Mouse (Mus musculus) liver, embryonic 15.5 days (tissue): ENCODE results near the gene Cdk15. TPM values are rescaled to one million over a fixed set of nuclear protein-coding genes. Genes with fewer than 3 reads are reported as not detected.

Experiments used
- ATAC-seq: fragments of 200-750 bp; cut with Nextera tagmentation; 2 replicates; pipeline ENCODE4 v1.8.0; 2017; ENCODE audit warnings: moderate number of reproducible peaks, mild to moderate bottlenecking, moderate library complexity; ENCODE audit not compliant: insufficient read depth
- H3K27ac ChIP-seq: fragments of 300-500 bp; sonication (generic); replicated peaks from 2 replicates; pipeline ENCODE4 v1.5.1; 2015; ENCODE audit warnings: mild to moderate bottlenecking, inconsistent platforms
- H3K27me3 ChIP-seq: fragments of 300-500 bp; sonication (generic); 2 replicates; pipeline ENCODE4 v1.6.1; 2015; ENCODE audit warnings: mild to moderate bottlenecking, inconsistent platforms
- H3K36me3 ChIP-seq: fragments of 300-500 bp; sonication (generic); replicated peaks from 2 replicates; pipeline ENCODE4 v1.6.1; 2015; ENCODE audit warnings: moderate library complexity, mild to moderate bottlenecking, inconsistent platforms
- H3K4me1 ChIP-seq: fragments of 300-500 bp; sonication (generic); replicated peaks from 2 replicates; pipeline ENCODE4 v1.6.1; 2015; ENCODE audit warnings: inconsistent platforms
- H3K4me2 ChIP-seq: fragments of 300-500 bp; sonication (generic); 2 replicates; pipeline ENCODE4 v1.6.1; 2015; ENCODE audit warnings: moderate library complexity, mild to moderate bottlenecking, inconsistent platforms
- H3K4me3 ChIP-seq: fragments of 300-500 bp; sonication (generic); replicated peaks from 2 replicates; pipeline ENCODE4 v1.5.1; 2015; ENCODE audit warnings: mild to moderate bottlenecking, inconsistent platforms
- H3K9ac ChIP-seq: fragments of 300-500 bp; sonication (generic); 2 replicates; pipeline ENCODE4 v1.6.1; 2015; ENCODE audit warnings: moderate library complexity, mild to moderate bottlenecking, inconsistent platforms
- H3K9me3 ChIP-seq: fragments of 300-500 bp; sonication (generic); replicated peaks from 2 replicates; pipeline ENCODE4 v1.6.1; 2016; ENCODE audit warnings: inconsistent platforms
- WGBS: fragments of 180-500 bp; shearing (Covaris S2); methylation state at CpG from one replicate; pipeline ENCODE4 v1.1.7; 2015; ENCODE audit warnings: mixed read lengths; ENCODE audit not compliant: insufficient replicate concordance; 5-methylcytosine and 5-hydroxymethylcytosine counted together
- polyA plus RNA-seq: library from polyadenylated mRNA; unstranded; fragments of >200 nt; fragmentation: Nextera tagmentation; extraction: Ambion mirVana; gene quantifications from 2 replicates; pipeline ENCODE4 v1.2.1, GENCODE M21; 2015

The Cdk15 gene
- polyA plus RNA-seq = not detected in 2 replicates

DNA sequence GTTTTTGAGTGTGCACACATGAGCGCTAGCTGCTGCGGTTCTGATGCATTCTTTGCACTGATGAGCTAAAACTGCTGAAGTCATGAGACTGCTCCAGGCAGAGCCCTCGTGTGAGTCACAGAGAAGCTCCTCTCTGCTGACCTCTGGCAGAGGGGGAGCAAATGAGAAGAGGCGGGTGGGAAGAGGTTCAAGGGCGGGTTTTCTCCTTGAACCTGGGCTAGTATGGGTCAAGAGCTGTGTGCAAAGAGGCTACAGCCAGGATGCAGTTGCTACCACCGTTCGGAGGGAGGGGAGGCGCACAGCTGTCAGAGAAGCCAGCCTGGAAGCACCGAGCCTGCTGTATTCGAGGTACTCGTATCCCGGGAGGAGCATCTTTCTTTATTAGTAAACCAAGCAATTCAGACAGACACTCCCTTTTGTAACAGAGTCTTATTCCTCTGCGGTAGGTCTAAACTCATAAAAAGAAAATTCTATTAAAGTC is at the start of gene Cdk15:
Cdk15 (plus strand) TSS at position 156 of the 481 bp plus-strand sequence.
- WGBS = 31% methylated on average over 13 of the region's 13 CpGs
- H3K4me3 ChIP-seq = no peak within 1 kb of the TSS
- H3K27me3 ChIP-seq = peaks cover 10% of the 10 kb centered on the region
- H3K36me3 ChIP-seq = no peaks in the 10 kb centered on the region
- ATAC-seq = no peak
- no peak within 1 kb of the TSS for H3K27ac ChIP-seq
- no peak within 1 kb of the TSS for H3K4me2 ChIP-seq
- H3K4me1 ChIP-seq = no peaks in the 10 kb centered on the region
- H3K9ac ChIP-seq = no peak within 1 kb of the TSS
- no peaks in the 10 kb centered on the region for H3K9me3 ChIP-seq

DNA sequence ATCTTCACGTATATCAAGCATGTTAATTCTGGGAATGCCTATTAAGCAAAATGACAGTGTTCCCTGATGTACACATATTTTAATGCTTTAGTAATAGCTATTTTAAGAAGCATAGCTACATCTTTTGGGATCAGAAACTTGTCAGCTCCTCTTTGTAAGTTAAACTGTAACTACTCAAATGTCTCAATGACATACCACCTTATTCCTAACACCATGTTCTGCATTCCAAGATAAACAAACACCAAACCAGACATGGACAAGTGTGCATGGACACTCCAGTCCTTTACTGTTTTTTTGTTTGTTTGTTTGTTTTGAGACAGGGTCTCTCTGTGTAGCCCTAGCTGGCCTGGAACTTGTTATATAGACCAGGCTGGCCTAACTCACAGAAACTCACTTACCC is 48.4 kb upstream of the Cdk15 start:
- WGBS = 70% methylated on average over 1 of the region's 1 CpGs

DNA sequence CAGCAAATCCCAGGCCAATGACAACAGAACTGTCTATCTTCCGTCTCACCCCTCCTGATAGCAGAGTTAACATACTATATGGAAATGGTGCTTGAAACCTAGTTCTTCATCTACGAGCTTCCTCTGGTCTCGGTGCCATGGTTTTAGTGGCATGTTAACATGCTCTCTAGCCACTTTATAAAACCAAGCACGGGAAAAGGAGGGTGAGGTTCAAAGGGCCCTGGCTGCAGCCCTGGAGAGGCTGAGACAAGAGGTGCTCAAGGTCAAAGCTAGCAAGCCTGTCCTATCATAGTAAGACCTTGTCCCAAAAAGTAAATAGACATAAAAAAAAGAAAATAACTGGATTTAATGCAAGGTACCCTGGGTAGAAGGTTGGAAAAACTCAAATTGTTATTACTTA is 45.1 kb upstream of the Cdk15 start:
- Histone ChIP-seq H3K4me2 (no peak overlapping the region), H3K4me3 (no peak overlapping the region), H3K27ac (peak overlapping the region; percentile 59), H3K4me1 (0 out of 2 replicates have a peak, but pooled peaks cover 6% of the 10 kb centered on the region), H3K27me3 (no peaks in the 10 kb centered on the region), H3K36me3 (peaks cover 27% of the 10 kb centered on the region), H3K9ac (no peak overlapping the region), H3K9me3 (no peaks in the 10 kb centered on the region)
- 64% methylated on average over 4 of the region's 4 CpGs for WGBS
- ATAC-seq = peak; percentile 54; the same call in 1 of the 2 replicates

More for the DNA sequence above, 48.4 kb upstream of the Cdk15 start:
- H3K36me3 ChIP-seq = peaks cover 9% of the 10 kb centered on the region
- no peaks in the 10 kb centered on the region for H3K27me3 ChIP-seq
- no peaks in the 10 kb centered on the region for H3K9me3 ChIP-seq
- no peak overlapping the region for H3K4me3 ChIP-seq
- H3K27ac ChIP-seq = no peak overlapping the region
- H3K4me2 ChIP-seq = no peak overlapping the region
- no peak for ATAC-seq
- H3K9ac ChIP-seq = no peak overlapping the region
- H3K4me1 ChIP-seq = 0 out of 2 replicates have a peak, but pooled peaks cover 6% of the 10 kb centered on the region

DNA sequence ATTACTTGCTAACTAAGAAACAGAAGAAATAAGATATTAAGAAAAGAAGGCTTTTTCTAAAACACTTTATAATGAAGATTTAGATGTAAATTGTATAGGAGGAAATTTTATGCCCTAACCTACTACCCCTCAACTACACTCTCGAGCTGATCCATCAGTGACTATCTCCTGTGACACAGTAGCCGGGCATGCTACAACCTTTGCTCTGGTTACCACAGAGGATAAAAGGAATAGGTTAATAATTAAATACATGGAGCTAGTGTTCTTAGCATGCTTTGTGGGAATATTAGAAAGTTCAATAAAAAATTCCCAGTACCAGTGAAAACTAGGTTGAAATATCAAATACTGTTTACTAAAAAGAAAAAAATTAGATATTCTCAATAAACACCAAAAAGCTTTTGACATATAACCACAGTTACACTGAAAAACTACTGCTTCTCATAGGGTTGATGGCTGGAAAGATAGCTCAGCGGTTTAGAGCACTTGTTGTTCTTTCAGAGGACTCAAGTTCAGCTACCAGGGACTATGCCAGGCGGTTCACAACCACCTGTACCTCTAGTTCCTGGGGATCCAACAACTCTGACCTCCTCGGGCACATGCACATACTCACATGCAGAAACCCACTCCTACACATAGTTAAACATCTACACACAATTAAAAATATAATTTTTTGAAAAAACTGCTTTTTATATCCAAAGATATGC is 44.5 kb upstream of the Cdk15 start:
- no peaks in the 10 kb centered on the region for H3K27me3 ChIP-seq
- H3K36me3 ChIP-seq = peaks cover 30% of the 10 kb centered on the region
- H3K4me3 ChIP-seq = no peak overlapping the region
- H3K4me1 ChIP-seq = 0 out of 2 replicates have a peak, but pooled peaks cover 6% of the 10 kb centered on the region
- no peak overlapping the region for H3K9ac ChIP-seq
- no peak overlapping the region for H3K4me2 ChIP-seq
- WGBS = 59% methylated on average over 5 of the region's 5 CpGs
- ATAC-seq = peak; percentile 84
- no peaks in the 10 kb centered on the region for H3K9me3 ChIP-seq
- H3K27ac ChIP-seq = peak overlapping the region; percentile 58

DNA sequence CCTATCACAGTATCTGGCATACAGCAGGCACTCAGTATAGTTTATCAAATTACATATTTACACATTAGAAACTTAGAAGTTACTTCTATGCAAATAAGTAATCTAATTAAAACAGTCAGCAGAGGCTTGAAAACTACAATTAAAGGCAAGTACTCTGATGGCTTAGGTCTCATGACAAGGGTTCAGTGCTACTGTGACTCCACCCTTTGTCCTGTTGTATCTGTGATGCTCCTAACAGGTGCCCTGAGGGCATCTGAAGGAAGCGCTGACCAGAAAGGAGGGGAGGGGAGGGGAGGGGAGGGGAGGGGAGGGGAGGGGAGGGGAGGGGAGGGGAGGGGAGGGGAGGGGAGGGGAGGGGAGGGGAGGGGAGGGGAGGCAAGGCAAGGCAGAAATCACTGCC is 43.8 kb upstream of the Cdk15 start:
- no CpG with 5 or more reads among the region's 1 CpGs for WGBS
- H3K27ac ChIP-seq = no peak overlapping the region; the same call in 1 of the 2 replicates

DNA sequence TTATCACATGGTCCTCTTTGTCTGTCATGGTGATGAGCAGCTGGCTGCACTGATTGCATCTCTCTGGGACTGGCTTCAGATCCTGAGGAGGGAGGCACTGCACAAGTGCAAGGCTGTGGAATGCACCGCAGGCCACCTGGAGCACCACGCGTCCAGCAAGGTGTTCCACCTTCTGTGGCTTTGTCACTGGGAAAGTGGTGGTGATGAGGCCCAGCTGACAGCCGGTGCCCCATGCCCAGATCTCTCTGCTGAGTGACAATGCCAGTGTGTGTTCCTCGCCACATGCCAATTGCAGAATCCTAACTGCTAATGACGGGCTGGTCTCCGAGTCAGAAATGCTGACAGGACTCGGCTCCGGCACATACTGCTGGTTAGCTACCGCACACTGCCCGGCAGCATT is 41.3 kb upstream of the Cdk15 start:
- Histone ChIP-seq H3K27me3 (no peaks in the 10 kb centered on the region), H3K4me2 (no peak overlapping the region), H3K4me3 (no peak overlapping the region), H3K36me3 (peaks cover 30% of the 10 kb centered on the region), H3K9me3 (no peaks in the 10 kb centered on the region), H3K27ac (no peak overlapping the region), H3K9ac (no peak overlapping the region), H3K4me1 (0 out of 2 replicates have a peak, but pooled peaks cover 6% of the 10 kb centered on the region)
- 89% methylated on average over 11 of the region's 11 CpGs for WGBS
- ATAC-seq = no peak

More for the DNA sequence above, 43.8 kb upstream of the Cdk15 start:
- Histone ChIP-seq H3K9me3 (no peaks in the 10 kb centered on the region), H3K27me3 (no peaks in the 10 kb centered on the region), H3K36me3 (peaks cover 34% of the 10 kb centered on the region), H3K4me3 (no peak overlapping the region), H3K4me1 (0 out of 2 replicates have a peak, but pooled peaks cover 6% of the 10 kb centered on the region), H3K4me2 (no peak overlapping the region), H3K9ac (no peak overlapping the region)
- no peak for ATAC-seq

DNA sequence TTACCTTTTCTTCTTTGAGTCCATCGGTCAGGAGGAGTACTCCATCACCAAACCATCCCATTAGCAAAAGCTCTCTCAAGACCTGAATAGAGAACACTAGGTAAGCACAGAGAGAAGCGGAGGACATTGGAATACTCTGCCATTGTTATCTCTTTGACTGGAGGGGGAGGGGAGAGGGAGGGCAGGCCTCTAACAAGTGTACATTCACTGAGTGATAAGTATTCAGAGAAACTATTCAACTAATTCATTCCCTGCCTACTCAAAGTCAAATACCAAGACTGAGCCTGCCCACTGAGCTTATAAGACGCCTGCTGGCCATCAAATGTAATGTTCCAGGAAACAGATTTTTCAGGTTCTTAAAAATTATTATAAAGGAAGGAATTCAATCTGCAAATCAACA is 36.3 kb upstream of the Cdk15 start:
- WGBS = 55% methylated on average over 3 of the region's 3 CpGs
- H3K27ac ChIP-seq = no peak overlapping the region
- no peak overlapping the region for H3K9ac ChIP-seq
- no peaks in the 10 kb centered on the region for H3K27me3 ChIP-seq
- no peak for ATAC-seq
- no peaks in the 10 kb centered on the region for H3K4me1 ChIP-seq
- no peak overlapping the region for H3K4me3 ChIP-seq
- H3K36me3 ChIP-seq = peaks cover 17% of the 10 kb centered on the region
- H3K4me2 ChIP-seq = no peak overlapping the region
- H3K9me3 ChIP-seq = no peaks in the 10 kb centered on the region

DNA sequence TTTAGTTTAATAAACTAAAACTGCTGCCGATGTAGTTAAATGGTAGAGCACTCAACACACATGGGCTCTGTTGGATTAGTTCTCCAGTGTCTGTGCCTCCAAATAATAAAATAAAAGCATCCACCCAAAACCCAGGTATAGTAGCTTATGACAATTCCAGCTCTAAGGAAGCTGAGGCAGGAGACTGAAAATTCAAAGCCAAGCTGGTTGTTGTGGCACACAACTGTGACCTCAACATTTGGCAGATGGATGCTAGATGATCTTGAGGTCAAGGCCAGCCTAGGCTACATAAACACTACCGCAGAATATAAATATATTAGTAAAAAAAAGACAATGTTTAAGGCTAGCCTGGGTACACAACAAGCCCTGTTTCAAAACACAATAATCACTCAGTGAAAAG is 35.1 kb upstream of the Cdk15 start:
- H3K36me3 ChIP-seq = peaks cover 8% of the 10 kb centered on the region; the same call in 1 of the 2 replicates
- no peak overlapping the region for H3K9ac ChIP-seq
- no peaks in the 10 kb centered on the region for H3K4me1 ChIP-seq
- no peak overlapping the region for H3K4me2 ChIP-seq
- no peaks in the 10 kb centered on the region for H3K9me3 ChIP-seq
- 82% methylated on average over 2 of the region's 2 CpGs for WGBS
- H3K27ac ChIP-seq = no peak overlapping the region
- no peak for ATAC-seq
- no peaks in the 10 kb centered on the region for H3K27me3 ChIP-seq
- no peak overlapping the region for H3K4me3 ChIP-seq

DNA sequence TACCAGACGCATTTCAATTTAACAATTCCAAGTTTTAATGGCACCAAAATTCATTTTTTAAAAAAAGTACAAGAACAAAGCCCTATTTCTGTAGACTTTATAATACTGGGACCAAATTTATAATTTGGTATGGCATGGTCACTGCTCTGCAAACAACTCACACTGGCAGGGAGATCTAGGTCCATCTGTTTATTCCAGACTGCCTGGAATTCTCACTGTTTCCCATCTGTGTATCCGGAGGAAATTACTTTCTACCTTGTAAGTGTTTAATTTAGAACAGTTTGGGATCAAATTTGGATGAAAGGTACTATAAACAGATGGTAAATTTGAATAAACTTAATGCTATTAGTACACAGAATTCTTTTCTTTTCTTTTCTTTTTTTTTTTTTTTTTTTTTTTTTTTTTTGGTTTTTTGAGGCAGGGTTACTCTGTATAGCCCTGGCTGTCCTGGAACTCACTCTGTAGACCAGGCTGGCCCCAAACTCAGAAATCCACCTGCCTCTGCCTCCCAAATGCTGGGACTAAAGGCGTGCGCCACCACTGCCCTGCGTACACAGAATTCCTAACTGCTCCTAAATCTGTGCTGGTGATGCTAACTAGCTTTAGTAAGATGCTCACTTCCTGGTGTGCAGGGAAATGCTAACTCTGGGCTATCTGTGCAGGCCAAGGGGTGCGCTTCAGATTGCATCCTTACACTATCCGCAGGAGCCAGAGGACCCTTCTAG is 34.4 kb upstream of the Cdk15 start:
- Histone ChIP-seq H3K27me3 (no peaks in the 10 kb centered on the region), H3K9me3 (no peaks in the 10 kb centered on the region), H3K27ac (no peak overlapping the region), H3K4me1 (no peaks in the 10 kb centered on the region), H3K36me3 (peaks cover 4% of the 10 kb centered on the region; the same call in 1 of the 2 replicates), H3K4me3 (no peak overlapping the region), H3K4me2 (no peak overlapping the region), H3K9ac (no peak overlapping the region)
- 82% methylated on average over 7 of the region's 7 CpGs for WGBS
- ATAC-seq = no peak

DNA sequence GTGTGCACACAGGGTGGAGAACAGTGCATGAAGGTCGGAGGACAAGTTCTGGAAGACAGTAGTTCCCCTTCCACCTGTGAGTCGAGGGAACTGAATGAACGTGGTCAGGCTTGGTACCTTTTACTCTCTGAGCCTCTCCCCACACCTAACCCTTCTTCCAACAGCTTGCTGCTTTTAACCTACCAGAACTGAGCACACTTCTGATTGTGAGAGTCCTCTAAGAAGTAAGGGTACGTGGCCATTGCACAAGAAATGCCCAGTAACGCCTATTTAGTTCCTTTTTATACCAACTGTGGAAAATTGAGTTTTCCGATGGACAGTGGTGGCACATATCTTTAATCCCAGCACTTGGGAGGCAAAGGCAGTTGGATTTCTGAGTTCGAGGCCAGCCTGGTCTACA is 28.2 kb upstream of the Cdk15 start:
- 54% methylated on average over 7 of the region's 7 CpGs for WGBS
- H3K9ac ChIP-seq = no peak overlapping the region
- no peak for ATAC-seq

DNA sequence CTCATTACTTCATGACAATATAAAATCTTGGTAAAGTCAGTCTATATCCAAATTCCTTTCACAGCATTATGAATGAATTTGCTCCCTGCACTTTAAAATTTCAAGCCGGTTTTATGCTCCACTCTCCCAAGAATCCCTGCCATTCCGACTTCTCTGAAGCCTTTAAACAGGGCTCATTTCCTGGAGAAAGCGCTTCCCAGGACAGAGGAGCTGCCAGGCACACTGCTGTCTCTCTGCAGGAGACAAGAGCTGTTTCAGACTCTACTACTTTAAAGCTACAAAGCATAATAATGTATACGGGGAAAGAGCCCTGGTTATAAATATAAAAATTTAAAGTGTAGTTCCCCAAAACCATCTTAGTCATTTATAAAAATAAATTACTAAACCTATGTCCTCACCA is 27.5 kb upstream of the Cdk15 start:
- Histone ChIP-seq H3K4me2 (no peak overlapping the region), H3K27me3 (no peaks in the 10 kb centered on the region), H3K9me3 (no peaks in the 10 kb centered on the region), H3K4me1 (0 out of 2 replicates have a peak, but pooled peaks cover 4% of the 10 kb centered on the region), H3K9ac (no peak overlapping the region), H3K27ac (no peak overlapping the region), H3K36me3 (0 out of 2 replicates have a peak, but pooled peaks cover 7% of the 10 kb centered on the region), H3K4me3 (no peak overlapping the region)
- no peak for ATAC-seq
- 63% methylated on average over 4 of the region's 4 CpGs for WGBS

More for the DNA sequence above, 28.2 kb upstream of the Cdk15 start:
- Histone ChIP-seq H3K27ac (no peak overlapping the region), H3K4me1 (0 out of 2 replicates have a peak, but pooled peaks cover 4% of the 10 kb centered on the region), H3K9me3 (no peaks in the 10 kb centered on the region), H3K36me3 (0 out of 2 replicates have a peak, but pooled peaks cover 7% of the 10 kb centered on the region), H3K27me3 (no peaks in the 10 kb centered on the region), H3K4me3 (no peak overlapping the region), H3K4me2 (no peak overlapping the region)
